8 mouse cellular contexts compared by ENCODE assay signal in genomic region chr1:36683810-36684467, GRCm38 (mm10). TPM values are rescaled to one million over a fixed set of nuclear protein-coding genes. Genes with fewer than 3 reads are reported as not detected.
DNase-seq lines count a peak whose midpoint lies in the region; ATAC-seq and TF ChIP-seq lines count a peak whose summit lies in the region.

No protein-coding gene starts in this region.

- no peaks in the 10 kb centered on the region for H3K9me3 ChIP-seq in hindbrain, postnatal 0 days (ENCODE audit: low read length)

- peak; percentile 89 for TF ChIP-seq CTCF in hindbrain, postnatal 0 days (IDR thresholded peaks at IDR 0.05; ENCODE audit: low read depth)

- ATAC-seq in hindbrain, postnatal 0 days: peak; percentile 79

- H3K4me1 ChIP-seq in hindbrain, postnatal 0 days (ENCODE audit: insufficient read depth, low read length): no peaks in the 10 kb centered on the region

- 12% methylated on average over 13 of the region's 13 CpGs for WGBS in hindbrain, postnatal 0 days

- H3K27ac ChIP-seq in hindbrain, postnatal 0 days: no peak overlapping the region

- H3K4me2 ChIP-seq in hindbrain, postnatal 0 days (ENCODE audit: low read depth, low read length): no peak overlapping the region

- H3K36me3 ChIP-seq in hindbrain, postnatal 0 days (ENCODE audit: insufficient read depth, low read length): no peaks in the 10 kb centered on the region

- H3K4me3 ChIP-seq in hindbrain, postnatal 0 days (ENCODE audit: low read length): no peak overlapping the region

- H3K27me3 ChIP-seq in hindbrain, postnatal 0 days (ENCODE audit: insufficient read depth, low read length): no peaks in the 10 kb centered on the region

- no peak overlapping the region for H3K9ac ChIP-seq in hindbrain, postnatal 0 days (replicated peaks; ENCODE audit: low read length)

- peak; percentile 92 for DNase-seq in NIH3T3 (ENCODE audit: low read depth)
- peak; percentile 83 for DNase-seq in cerebellum, adult 9-10 months
- peak; percentile 67 to 88 for DNase-seq in frontal cortex, adult 2 months (ENCODE audit: extremely low spot score in 1 of 2, low spot score in 1 of 2)
- peak; percentile 95 for DNase-seq in hindbrain, postnatal 0 days (ENCODE audit: low spot score)
- DNase-seq in left cerebral cortex, adult 18-20 months (ENCODE audit: low spot score in 2 of 2): peak; percentile 77 to 80
- peak; percentile 82 to 85 for DNase-seq in lung, postnatal 4 days
- peak; percentile 85 for DNase-seq in right cerebral cortex, adult 18-20 months
- DNase-seq in urinary bladder, adult 18-20 months (ENCODE audit: low spot score in 2 of 2): peak; percentile 52 to 75

RNA-seq across cellular contexts. Expression of gene Fam178b, which starts 1.0 kb away (rescaled TPM):
- polyA plus RNA-seq in frontal cortex, adult 2 months (2012; rRNA removed): 0.58 and 1.4 TPM in 2 replicates
- not detected in 2 replicates for total RNA-seq in hindbrain, postnatal 0 days (2014; rRNA removed)
- 0.21 and 0.41 TPM in 2 replicates for polyA plus RNA-seq in hindbrain, postnatal 0 days (2015; fragmentation: Nextera tagmentation; extraction: Ambion mirVana)
- not detected for total RNA-seq in left cerebral cortex, adult 18-20 months (2021)

RNA-seq across cellular contexts. Expression of gene Cox5b, which starts 7.3 kb away (rescaled TPM):
- polyA plus RNA-seq in frontal cortex, adult 2 months (2012; rRNA removed): 636 and 685 TPM in 2 replicates
- 346 and 404 TPM in 2 replicates for total RNA-seq in hindbrain, postnatal 0 days (2014; rRNA removed)
- 977 and 1,021 TPM in 2 replicates for polyA plus RNA-seq in hindbrain, postnatal 0 days (2015; fragmentation: Nextera tagmentation; extraction: Ambion mirVana)
- total RNA-seq in left cerebral cortex, adult 18-20 months (2021): 100 to 1,000 TPM; 586 to 651 TPM

RNA-seq across cellular contexts. Expression of gene 4933424G06Rik, which starts 26.0 kb away (rescaled TPM):
- 0.10 and 0.46 TPM in 2 replicates for polyA plus RNA-seq in frontal cortex, adult 2 months (2012; rRNA removed)
- total RNA-seq in hindbrain, postnatal 0 days (2014; rRNA removed): not detected in 2 replicates
- 0.77 and 0.89 TPM in 2 replicates for polyA plus RNA-seq in hindbrain, postnatal 0 days (2015; fragmentation: Nextera tagmentation; extraction: Ambion mirVana)
- total RNA-seq in left cerebral cortex, adult 18-20 months (2021): 1 to 10 TPM in 1 of 2 experiments, not detected in 1; 1.5 TPM

RNA-seq across cellular contexts. Expression of gene Actr1b, which starts 30.3 kb away (rescaled TPM):
- polyA plus RNA-seq in frontal cortex, adult 2 months (2012; rRNA removed): 362 and 413 TPM in 2 replicates
- 174 and 178 TPM in 2 replicates for total RNA-seq in hindbrain, postnatal 0 days (2014; rRNA removed)
- polyA plus RNA-seq in hindbrain, postnatal 0 days (2015; fragmentation: Nextera tagmentation; extraction: Ambion mirVana): 117 and 119 TPM in 2 replicates
- total RNA-seq in left cerebral cortex, adult 18-20 months (2021): 100 to 1,000 TPM; 338 to 340 TPM
